Mouse (Mus musculus) hindlimb bud, embryonic 11.5 days (tissue): Measurements from ENCODE around the gene Kdm6b.

ENCODE experiments used
- DNase-seq: peaks from one replicate; pipeline ENCODE4 v3.0.0-alpha.2; 2012; ENCODE audit warnings: low read depth, low spot score; ENCODE audit errors: extremely low spot score

The Kdm6b gene

GRCm38 (mm10) chr11:69419813-69420553 lies 6.5 kb upstream of the Kdm6b start:
- DNase-seq: no peak

GRCm38 (mm10) chr11:69419443-69419812 lies 6.0 kb upstream of the Kdm6b start:
- no peak for DNase-seq

DNA sequence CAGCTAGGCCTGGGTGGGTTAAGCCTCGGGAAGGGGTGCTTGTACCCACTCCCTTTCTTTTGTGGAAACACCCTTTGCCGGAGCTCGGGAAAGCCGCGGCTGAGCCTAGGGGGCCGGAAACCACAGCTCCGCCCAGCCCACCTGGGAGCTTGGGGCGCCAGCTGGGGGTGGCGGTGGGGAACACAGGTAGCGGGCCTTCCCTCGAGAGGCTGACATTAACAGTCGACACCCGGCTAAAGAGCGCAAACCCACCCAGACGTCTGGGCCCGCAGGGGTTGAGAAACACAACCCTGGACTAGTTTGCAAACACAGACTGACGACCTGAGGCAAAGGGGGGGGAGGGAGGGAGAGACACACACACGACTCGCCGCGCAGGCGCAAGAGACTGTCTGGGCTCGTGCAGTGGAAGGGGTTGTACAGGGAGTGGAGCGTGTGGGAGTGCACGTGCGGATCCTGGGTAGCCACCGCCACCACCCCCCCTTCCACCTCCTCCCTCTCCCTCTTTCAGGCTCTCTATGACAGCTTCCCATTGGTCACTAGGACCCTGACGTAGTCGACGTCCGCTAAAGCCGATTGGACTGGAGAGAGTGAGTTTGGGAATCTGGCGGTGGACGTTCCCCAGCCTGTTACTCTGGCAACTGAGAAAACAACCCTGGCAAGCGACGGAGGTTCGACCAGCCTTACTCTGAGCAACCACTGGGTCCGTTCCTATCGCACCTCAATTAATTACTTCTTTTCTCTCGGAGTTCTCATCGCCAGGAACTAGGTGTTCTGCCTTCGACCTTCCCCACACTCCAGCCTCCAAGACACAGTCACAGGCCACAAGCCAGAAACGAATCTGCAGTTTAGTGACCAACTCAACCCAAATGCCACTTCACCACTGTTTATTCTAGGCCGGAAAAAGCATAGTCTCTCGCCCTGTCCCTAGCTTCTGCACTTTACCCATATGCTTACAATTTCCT lies 5.3 kb upstream of the Kdm6b start:
- peak; percentile 96 for DNase-seq

DNA sequence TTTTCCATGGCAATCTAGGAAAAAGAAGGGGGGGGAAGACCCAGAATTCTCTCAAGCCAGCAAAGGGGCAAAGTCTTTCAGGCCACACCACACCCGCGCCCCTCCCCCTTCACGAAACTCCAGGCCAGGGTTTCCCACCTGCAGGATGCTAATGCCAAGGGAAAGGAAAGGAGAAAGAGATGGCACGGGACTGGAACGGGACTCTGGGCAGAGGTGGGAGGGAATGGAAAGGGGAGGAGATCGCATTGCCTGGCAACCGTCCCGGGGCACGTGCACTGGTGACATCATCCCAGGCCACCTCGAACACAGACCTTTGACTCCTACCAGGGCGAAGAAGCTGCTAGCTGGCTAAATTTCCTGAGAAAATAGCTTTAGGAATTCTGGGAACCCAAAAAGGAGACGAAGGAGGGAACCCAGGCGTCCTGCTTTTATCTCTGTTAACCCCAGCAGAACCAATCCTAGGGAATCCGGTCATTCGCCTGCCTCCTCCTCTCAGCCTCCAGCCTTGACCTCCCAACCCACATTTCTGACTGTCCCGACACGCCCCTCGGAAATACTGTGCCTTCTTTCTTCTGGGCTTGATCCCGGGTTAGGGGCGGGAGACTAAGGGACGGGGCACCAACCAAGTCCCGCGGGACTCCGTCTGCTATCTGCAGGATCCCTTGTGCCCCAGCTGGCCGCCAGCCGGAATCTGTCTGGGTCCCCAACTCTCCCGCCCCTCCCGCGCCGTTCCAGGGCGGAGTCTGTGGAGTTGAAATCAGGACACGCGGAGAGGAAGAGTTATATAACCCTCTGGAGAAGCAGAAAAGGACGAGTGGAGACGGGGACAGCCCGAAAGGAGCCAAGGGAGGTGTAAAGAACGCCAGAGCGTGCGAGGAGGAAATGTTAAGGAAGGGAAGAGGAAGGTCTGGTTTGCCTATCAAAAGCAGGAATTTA lies 4.2 kb upstream of the Kdm6b start:
- DNase-seq: no peak

DNA sequence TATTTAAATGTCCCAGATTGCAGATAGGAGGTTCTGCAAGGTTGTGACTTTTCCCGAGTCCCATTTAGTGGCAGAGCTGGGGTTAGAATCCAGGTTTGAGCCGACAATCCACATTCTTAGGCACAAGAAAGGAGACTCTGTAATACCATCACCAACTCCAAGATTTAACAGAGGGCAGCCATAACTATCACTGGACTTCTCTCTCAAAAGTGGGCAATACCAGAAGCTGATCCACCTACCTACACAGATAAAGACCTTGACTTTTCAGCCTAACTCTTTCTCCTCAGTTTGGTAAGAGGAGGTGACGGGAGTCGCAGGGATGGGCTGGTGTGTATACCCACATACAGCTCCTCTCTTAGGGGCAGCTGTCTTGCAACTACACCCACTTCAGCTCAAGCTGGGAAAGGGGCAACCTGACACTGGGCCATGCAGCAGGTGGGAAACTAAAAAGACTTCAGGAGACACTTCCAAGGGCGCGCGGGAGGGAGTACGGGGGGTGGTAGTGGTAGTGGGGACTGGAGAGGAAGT lies 3.5 kb upstream of the Kdm6b start:
- DNase-seq: no peak

DNA sequence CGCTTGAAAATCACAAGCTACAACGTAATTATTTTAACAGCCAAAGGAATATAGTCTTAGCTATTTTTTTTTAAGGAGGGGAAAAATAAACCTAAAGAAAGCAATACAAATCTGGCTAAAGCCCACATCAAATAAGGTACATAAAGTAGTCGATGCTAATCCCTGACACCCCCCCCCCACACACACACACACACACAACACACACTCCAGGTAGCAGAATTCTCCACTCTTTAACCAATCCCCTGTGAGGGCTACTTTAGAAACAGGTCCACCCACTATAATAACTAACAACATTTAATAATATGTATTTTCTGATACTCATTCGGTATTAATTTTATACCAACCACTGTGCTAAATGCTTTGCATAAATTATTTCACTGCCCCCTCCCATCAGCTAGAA lies 3.0 kb upstream of the Kdm6b start:
- DNase-seq: no peak

DNA sequence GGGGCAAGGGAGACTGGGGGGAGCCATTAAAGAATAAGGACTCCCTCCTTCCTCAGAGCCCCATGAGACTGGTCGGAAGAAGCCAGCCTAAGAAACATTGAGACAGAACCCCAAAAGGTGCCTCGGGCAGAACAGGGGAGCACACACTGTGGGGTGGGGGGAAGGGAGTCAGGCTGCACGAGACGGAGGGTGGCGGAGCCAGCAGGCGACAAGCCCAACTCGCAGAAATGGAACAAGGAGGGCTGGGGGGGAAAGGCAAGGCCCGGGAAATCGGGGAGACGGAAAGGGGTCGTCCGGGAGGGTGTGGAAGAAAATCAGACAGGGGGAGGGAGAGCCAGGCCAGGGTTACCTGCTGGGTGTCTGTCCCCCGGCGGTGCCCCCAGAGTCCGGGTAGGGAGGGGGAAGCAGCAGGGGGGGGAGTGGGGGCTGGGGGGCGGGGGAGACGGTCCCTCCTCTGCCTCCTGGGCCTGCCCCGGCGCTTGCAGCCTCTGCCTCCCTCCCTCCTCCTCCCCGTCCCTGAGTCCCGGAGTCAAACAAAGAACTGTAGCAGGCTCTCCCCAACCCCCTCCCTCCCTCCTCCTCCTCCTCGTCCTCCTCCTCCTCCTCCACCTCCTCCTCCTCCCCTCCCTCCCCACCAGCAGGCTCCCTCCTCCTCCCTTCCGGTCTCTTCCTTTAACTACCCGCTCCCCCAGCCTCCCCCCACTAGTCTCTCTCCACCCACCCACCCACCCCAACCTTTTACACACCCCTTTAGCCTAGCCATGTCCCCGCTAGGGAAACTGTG lies 2.4 kb upstream of the Kdm6b start:
- no peak for DNase-seq

DNA sequence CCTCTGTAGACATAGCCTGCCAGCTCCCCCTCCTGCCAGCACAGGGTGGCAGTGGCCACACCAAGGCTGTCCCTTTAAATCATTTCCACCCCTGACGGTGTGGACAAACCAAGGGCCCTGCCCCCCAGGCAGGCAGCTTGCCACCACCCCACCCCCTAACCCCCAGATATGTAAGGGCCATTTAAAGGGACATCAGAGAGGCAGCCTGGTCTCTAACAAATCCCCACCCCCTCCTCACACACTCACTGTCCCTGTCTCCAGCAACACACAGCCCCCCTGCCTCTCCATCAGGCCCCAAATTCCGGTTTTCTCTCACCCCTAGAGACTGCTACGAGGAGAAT lies 1.8 kb upstream of the Kdm6b start:
- DNase-seq: no peak

GRCm38 (mm10) chr11:69414421-69415326 lies 1.2 kb upstream of the Kdm6b start:
- DNase-seq: no peak

DNA sequence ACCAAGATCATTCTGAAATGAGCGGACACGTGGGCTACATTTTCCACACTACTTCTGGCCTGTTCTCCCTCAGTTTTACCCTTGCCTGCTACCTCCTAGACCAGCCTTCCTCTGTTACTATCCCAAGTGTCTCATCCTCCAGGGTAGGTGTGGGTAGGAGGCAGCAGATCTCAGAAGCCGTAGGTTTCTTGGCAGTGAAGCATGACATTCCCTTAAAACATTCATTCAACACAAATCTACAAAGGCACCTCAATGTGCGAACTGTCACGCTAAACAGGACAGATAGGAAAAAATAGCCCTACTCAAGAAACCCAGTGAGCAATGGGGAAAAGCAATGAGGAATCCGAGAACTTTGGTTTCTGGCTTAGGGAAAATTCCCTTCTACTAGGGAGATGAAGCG lies 927 bp downstream of the Kdm6b start:
- DNase-seq: no peak

GRCm38 (mm10) chr11:69411538-69412203 lies 1.8 kb downstream of the Kdm6b start:
- DNase-seq: no peak

GRCm38 (mm10) chr11:69411073-69411535 lies 2.4 kb downstream of the Kdm6b start:
- peak; percentile 96 for DNase-seq

DNA sequence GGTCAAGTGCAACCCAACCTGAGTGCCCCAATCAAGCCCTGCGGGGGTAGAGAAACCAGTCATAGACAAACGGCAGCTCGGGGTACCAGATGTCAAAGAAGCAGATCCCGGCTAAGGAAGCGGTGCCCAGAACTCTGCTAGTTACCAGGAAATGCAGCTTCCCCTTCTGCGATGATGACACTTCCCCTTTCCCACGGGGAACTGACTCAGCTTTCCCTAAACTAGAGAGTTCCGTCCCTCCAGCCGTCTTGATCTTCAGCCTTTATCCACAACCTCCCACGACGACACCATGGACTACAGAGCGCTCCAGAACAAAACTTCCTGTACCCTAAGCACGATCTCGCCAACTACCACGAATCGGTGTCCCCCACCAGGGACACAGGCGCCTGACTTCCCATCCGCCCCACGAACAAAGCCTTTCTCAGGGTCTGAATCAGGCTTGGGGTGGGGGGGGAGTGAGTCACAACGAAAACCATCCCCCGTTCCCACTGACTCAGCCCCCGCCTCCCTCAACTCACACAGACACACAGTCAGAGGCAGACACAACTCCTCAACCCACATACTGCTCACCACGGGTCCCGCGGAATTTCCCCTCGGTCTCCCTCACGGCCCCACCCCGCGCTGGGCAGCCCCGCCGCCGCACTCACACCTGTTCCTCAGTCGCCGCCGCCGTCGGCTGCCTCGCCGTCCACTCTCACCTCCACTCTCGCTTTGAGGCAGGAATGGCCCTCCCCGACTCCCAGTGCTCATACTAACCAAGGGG lies 3.0 kb downstream of the Kdm6b start:
- DNase-seq: no peak

DNA sequence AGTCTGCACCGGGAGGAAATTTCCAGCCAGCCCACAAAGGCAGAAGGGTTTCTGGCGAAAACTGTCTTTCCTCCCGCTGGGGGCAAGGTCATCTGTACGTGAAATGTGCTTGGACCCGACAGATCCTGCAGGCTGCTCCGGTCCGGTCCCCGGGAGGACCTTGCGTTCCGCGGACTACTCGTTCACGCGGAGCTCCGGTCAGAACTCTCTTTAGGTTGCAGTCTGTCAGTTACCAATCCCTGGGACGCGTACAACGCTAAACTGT lies 3.5 kb downstream of the Kdm6b start:
- DNase-seq: no peak

DNA sequence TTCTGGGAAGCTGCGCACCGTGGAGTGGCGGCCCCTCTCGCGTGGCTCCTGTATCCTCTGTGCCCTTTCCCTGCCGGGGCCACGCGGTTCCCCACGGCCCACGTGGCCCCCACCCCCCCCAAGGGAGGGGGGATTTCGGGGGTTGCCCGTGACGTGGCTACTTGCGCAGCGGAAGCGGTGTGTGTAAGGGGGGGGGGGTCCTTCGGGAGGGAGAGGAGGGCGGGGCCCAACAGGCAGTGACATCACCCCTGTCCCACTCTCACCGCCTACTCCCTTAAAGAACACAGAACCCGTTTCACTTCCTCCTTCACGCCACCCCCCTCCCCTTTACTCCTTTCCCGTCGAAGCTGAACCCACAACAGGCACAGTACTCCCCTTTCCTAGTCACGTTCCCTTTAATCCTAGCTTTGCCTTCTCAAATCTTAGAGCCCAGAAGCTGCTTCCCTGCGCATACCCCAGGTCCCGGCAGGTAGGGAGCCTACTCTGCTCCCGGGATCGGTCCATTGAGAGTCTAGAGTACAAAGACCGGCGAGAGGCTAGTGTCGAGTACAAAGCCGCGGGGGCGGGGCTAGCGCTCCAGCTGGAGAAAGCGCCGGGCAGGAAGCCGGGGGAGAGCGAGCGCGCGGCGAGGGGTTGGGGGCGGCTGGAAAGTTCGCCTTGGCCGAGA lies 4.0 kb downstream of the Kdm6b start:
- no peak for DNase-seq

DNA sequence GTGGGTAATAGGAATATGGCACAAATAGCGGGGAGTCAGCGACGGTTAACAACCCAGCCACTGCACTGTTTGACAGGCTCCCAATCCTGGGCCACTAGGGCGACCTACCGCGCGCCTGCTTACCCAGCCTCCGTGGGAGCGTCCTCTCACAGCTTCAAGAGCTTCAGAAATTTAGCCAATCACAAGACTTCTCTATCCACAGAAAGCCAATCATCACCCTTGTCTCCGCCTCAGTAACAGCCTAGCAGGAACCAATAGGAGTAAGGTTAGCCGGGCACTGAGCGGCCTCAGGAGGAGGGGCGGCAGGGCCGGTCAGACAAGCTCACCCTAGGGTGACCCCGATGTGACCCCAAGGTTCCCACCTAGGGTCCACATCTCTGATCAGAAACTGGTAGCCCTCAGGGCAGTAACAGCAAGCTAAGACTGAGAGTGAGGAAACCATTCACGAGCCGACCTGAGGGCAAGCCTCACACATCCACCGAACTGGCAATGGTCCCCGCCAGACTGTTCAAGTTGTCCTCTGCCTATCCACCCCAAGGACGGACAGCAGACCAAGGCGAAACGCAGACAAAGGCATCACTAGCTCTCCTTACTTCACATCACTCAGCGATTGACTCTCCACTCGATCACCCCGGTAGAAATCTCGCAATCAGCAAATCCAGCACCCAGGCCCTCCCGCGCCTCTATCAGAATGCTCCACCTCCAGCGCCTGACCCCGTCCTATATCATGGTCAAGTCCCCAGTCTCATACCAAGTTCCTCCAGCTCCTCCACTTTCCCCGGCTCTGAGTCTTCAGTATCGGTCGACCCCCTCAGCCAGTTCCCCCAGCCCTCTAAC lies 4.7 kb downstream of the Kdm6b start:
- no peak for DNase-seq

- no peak for DNase-seq
Observed at GRCm38 (mm10) chr11:69407724-69408004, 5.8 kb downstream of the Kdm6b start.
